Mouse (Mus musculus): ENCODE measurements around the gene Stim1. TPM values are rescaled to one million over a fixed set of nuclear protein-coding genes. Genes with fewer than 3 reads are reported as not detected.

Stim1 gene
- polyA plus RNA-seq, 1 experiment: 2.7 TPM

- TF ChIP-seq GATA1 (IDR thresholded peaks at IDR 0.05; ENCODE audit: low read length): no peak
- no peak for TF ChIP-seq TAL1 (IDR thresholded peaks at IDR 0.05; ENCODE audit: low read length)
- Histone ChIP-seq H3K36me3 (ENCODE audit: control insufficient read depth) (peaks cover 18% of the 10 kb centered on the region), H3K4me1 (ENCODE audit: control insufficient read depth) (peaks cover 43% of the 10 kb centered on the region), H3K9me3 (ENCODE audit: control insufficient read depth, low read length) (no peaks in the 10 kb centered on the region), H3K4me3 (replicated peaks) (no peak overlapping the region), H3K27me3 (ENCODE audit: control insufficient read depth) (no peaks in the 10 kb centered on the region)
Measured at GRCm38 (mm10) chr7:102272422-102272948, 4.9 kb downstream of the Stim1 start.

- TF ChIP-seq GATA1 (IDR thresholded peaks at IDR 0.05; ENCODE audit: low read length) (no peak), TAL1 (IDR thresholded peaks at IDR 0.05; ENCODE audit: low read length) (no peak)
- H3K4me1 ChIP-seq (ENCODE audit: control insufficient read depth): no peaks in the 10 kb centered on the region; the same call in 1 of the 2 replicates
- no peaks in the 10 kb centered on the region for H3K27me3 ChIP-seq (ENCODE audit: control insufficient read depth)
- H3K4me3 ChIP-seq (replicated peaks): no peak overlapping the region
- no peaks in the 10 kb centered on the region for H3K9me3 ChIP-seq (ENCODE audit: control insufficient read depth, low read length)
- H3K36me3 ChIP-seq (ENCODE audit: control insufficient read depth): no peaks in the 10 kb centered on the region; the same call in 1 of the 2 replicates
Measured at GRCm38 (mm10) chr7:102281403-102281802, 13.8 kb downstream of the Stim1 start.

- H3K36me3 ChIP-seq (ENCODE audit: control insufficient read depth): no peaks in the 10 kb centered on the region
- H3K4me1 ChIP-seq (ENCODE audit: control insufficient read depth): no peaks in the 10 kb centered on the region; the same call in 1 of the 2 replicates
- no peak overlapping the region for H3K4me3 ChIP-seq (replicated peaks)
Measured at GRCm38 (mm10) chr7:102282261-102282660, 14.7 kb downstream of the Stim1 start.

GRCm38 (mm10) chr7:102289466-102289865 lies 21.9 kb downstream of the Stim1 start:
- Histone ChIP-seq H3K4me3 (replicated peaks) (no peak overlapping the region), H3K4me1 (ENCODE audit: control insufficient read depth) (no peaks in the 10 kb centered on the region), H3K36me3 (ENCODE audit: control insufficient read depth) (no peaks in the 10 kb centered on the region), H3K27me3 (ENCODE audit: control insufficient read depth) (no peaks in the 10 kb centered on the region), H3K9me3 (ENCODE audit: control insufficient read depth, low read length) (no peaks in the 10 kb centered on the region)
- TF ChIP-seq GATA1 (IDR thresholded peaks at IDR 0.05; ENCODE audit: low read length) (no peak), TAL1 (IDR thresholded peaks at IDR 0.05; ENCODE audit: low read length) (no peak)

More at GRCm38 (mm10) chr7:102282261-102282660, 14.7 kb downstream of the Stim1 start:
- no peaks in the 10 kb centered on the region for H3K9me3 ChIP-seq (ENCODE audit: control insufficient read depth, low read length)
- no peaks in the 10 kb centered on the region for H3K27me3 ChIP-seq (ENCODE audit: control insufficient read depth)
- no peak for TF ChIP-seq TAL1 (IDR thresholded peaks at IDR 0.05; ENCODE audit: low read length)
- TF ChIP-seq GATA1 (IDR thresholded peaks at IDR 0.05; ENCODE audit: low read length): no peak

GRCm38 (mm10) chr7:102292228-102292627 lies 24.6 kb downstream of the Stim1 start:
- Histone ChIP-seq H3K9me3 (ENCODE audit: control insufficient read depth, low read length) (no peaks in the 10 kb centered on the region), H3K36me3 (ENCODE audit: control insufficient read depth) (no peaks in the 10 kb centered on the region), H3K27me3 (ENCODE audit: control insufficient read depth) (no peaks in the 10 kb centered on the region), H3K4me3 (replicated peaks) (no peak overlapping the region), H3K4me1 (ENCODE audit: control insufficient read depth) (no peaks in the 10 kb centered on the region)
- TF ChIP-seq GATA1 (IDR thresholded peaks at IDR 0.05; ENCODE audit: low read length) (no peak), TAL1 (IDR thresholded peaks at IDR 0.05; ENCODE audit: low read length) (no peak)

- Histone ChIP-seq H3K4me3 (replicated peaks) (no peak overlapping the region), H3K27me3 (ENCODE audit: control insufficient read depth) (no peaks in the 10 kb centered on the region), H3K36me3 (ENCODE audit: control insufficient read depth) (no peaks in the 10 kb centered on the region), H3K4me1 (ENCODE audit: control insufficient read depth) (no peaks in the 10 kb centered on the region), H3K9me3 (ENCODE audit: control insufficient read depth, low read length) (no peaks in the 10 kb centered on the region)
- TF ChIP-seq GATA1 (IDR thresholded peaks at IDR 0.05; ENCODE audit: low read length): no peak
- TF ChIP-seq TAL1 (IDR thresholded peaks at IDR 0.05; ENCODE audit: low read length): no peak
Measured at GRCm38 (mm10) chr7:102293234-102293633, 25.6 kb downstream of the Stim1 start.

GRCm38 (mm10) chr7:102300761-102301160 lies 33.2 kb downstream of the Stim1 start:
- H3K27me3 ChIP-seq (ENCODE audit: control insufficient read depth): no peaks in the 10 kb centered on the region
- no peaks in the 10 kb centered on the region for H3K36me3 ChIP-seq (ENCODE audit: control insufficient read depth)
- no peaks in the 10 kb centered on the region for H3K4me1 ChIP-seq (ENCODE audit: control insufficient read depth)
- no peak for TF ChIP-seq GATA1 (IDR thresholded peaks at IDR 0.05; ENCODE audit: low read length)
- TF ChIP-seq TAL1 (IDR thresholded peaks at IDR 0.05; ENCODE audit: low read length): no peak
- no peaks in the 10 kb centered on the region for H3K9me3 ChIP-seq (ENCODE audit: control insufficient read depth, low read length)
- H3K4me3 ChIP-seq (replicated peaks): no peak overlapping the region

- Histone ChIP-seq H3K4me1 (ENCODE audit: control insufficient read depth) (no peaks in the 10 kb centered on the region), H3K4me3 (replicated peaks) (no peak overlapping the region), H3K36me3 (ENCODE audit: control insufficient read depth) (no peaks in the 10 kb centered on the region), H3K27me3 (ENCODE audit: control insufficient read depth) (no peaks in the 10 kb centered on the region), H3K9me3 (ENCODE audit: control insufficient read depth, low read length) (no peaks in the 10 kb centered on the region)
- TF ChIP-seq TAL1 (IDR thresholded peaks at IDR 0.05; ENCODE audit: low read length): no peak
- TF ChIP-seq GATA1 (IDR thresholded peaks at IDR 0.05; ENCODE audit: low read length): no peak
Measured at GRCm38 (mm10) chr7:102302471-102302870, 34.9 kb downstream of the Stim1 start.

- H3K36me3 ChIP-seq (ENCODE audit: control insufficient read depth): no peaks in the 10 kb centered on the region
Measured at GRCm38 (mm10) chr7:102305596-102305995, 38.0 kb downstream of the Stim1 start.

GRCm38 (mm10) chr7:102310266-102310665 lies 42.7 kb downstream of the Stim1 start:
- no peaks in the 10 kb centered on the region for H3K36me3 ChIP-seq (ENCODE audit: control insufficient read depth)
- H3K9me3 ChIP-seq (ENCODE audit: control insufficient read depth, low read length): no peaks in the 10 kb centered on the region
- TF ChIP-seq GATA1 (IDR thresholded peaks at IDR 0.05; ENCODE audit: low read length) (no peak), TAL1 (IDR thresholded peaks at IDR 0.05; ENCODE audit: low read length) (no peak)
- no peak overlapping the region for H3K4me3 ChIP-seq (replicated peaks)
- H3K27me3 ChIP-seq (ENCODE audit: control insufficient read depth): no peaks in the 10 kb centered on the region
- H3K4me1 ChIP-seq (ENCODE audit: control insufficient read depth): peaks cover 15% of the 10 kb centered on the region

More at GRCm38 (mm10) chr7:102305596-102305995, 38.0 kb downstream of the Stim1 start:
- Histone ChIP-seq H3K9me3 (ENCODE audit: control insufficient read depth, low read length) (no peaks in the 10 kb centered on the region), H3K4me1 (ENCODE audit: control insufficient read depth) (no peaks in the 10 kb centered on the region), H3K27me3 (ENCODE audit: control insufficient read depth) (no peaks in the 10 kb centered on the region), H3K4me3 (replicated peaks) (no peak overlapping the region)
- TF ChIP-seq GATA1 (IDR thresholded peaks at IDR 0.05; ENCODE audit: low read length): no peak

All from erythroblast, embryonic 14.5 days (primary cell).